Mouse (Mus musculus) layer of hippocampus, adult 9-11 months (tissue): ENCODE measurements at regions not wholly inside any gene's neighbourhood (a gene's known extent, or its start where the extent isn't known, plus 50 kb on each side); places are given as distances from the start of the nearest gene placed in this dataset.
"Not testable (repeated sequence)": the region's sequence is repeated elsewhere in the genome, so short reads cannot be mapped to it uniquely, and the experiment has no call there.

Source experiments
- DNase-seq: peaks from one replicate; pipeline ENCODE4 v3.0.0; 2022

- no peak for DNase-seq
These were observed 826.2 kb upstream of the 4930452B06Rik start for GRCm38 (mm10) chr14:9492228-9492627.

- DNase-seq: no peak
These were observed 822.5 kb upstream of the 4930452B06Rik start for GRCm38 (mm10) chr14:9488585-9488984.

DNA sequence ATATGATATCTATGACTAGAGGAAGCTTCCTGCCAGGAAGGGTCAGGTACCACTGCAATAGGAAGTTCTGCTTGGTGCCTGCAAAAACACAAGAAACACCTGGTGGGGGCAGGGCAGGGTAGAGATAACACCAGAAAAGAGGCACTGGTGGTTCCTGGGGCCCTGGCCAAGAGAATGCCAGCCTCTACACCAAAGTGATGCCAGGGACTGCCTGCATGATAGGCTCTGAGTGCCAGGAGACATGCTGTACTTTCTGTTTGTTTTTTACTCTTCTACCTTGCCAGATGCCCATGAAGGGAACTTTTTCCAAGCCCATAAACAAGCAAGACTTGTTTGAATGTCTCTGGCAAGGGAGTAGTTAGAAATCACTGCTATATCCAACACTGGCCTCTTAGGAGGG is 812.9 kb upstream of the 4930452B06Rik start:
- no peak for DNase-seq

DNA sequence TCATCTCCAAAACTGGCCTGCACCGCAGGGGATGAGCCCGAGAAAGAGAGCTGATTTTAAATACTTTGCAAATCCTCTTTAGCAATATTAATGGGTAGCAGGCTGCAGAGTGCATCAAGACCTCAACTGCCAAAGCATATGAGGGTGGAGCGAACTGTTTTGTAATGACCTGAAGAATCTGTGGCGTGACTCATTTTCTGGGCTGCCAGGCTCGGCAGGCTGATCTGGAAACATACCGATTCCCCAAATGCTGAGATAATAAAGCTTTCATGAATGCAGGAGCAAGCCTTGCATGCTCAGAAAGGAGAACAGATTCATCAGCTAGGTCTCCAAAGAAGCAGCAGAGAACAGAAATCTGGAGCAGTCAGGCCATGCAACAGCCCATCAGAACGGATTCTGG is 809.1 kb upstream of the 4930452B06Rik start:
- peak; percentile 34 for DNase-seq

DNA sequence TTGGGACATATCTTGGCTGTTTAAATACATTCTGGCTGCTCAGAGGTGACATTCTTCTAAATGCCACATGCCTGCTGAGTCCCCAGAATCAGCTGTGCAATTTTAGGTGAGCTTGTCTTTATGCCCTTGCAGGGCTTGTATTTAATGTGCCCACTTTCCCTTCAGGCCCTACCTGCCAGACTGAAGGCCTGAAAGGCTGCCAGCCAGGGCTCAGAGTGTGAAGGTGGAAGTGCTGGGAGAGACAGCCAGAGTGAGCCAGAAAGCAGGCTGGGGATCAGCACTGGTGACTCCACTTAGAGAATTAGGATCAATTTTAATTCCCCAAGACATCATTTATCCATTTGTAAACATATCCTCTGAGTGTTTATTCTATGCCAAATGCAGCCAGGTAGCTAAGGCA is 803.6 kb upstream of the 4930452B06Rik start:
- DNase-seq: no peak

- DNase-seq: no peak
These were observed 802.6 kb upstream of the 4930452B06Rik start for GRCm38 (mm10) chr14:9468654-9469053.

DNA sequence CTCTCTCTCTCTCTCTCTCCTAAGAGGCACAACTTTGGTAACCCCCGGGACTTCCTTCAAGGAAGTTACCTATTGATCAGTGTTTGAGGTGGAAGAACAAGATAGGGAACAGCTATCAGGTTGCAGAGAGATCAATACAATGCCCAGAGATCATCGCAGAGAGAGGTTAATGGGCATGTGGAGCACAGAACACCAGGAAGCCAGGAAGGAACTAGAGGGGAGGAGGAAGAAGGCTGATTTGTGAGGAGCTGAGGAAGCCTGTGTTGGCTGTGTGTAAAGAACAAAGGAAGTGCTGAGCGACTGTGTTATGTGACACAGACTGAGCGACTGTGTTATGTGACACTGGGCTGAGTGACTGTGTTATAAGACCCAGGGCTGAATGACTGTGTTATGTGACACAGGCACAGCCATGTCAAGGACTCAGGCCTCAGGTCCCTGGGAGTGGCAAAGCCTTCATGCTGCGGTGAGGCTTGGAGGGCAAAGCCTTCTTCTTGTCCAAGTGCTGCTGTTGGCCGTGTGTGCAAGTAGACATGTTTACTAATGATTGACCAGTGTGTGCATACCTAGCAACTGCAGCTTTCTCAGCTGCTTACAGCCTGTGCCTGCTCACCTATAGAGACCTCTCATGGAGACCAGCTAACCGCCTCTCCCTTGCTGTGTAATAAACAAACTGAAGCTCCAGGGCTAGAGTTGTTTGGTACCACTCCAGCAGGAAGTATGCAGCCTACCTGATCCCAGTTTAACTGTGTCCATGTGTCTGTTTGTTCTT is 801.8 kb upstream of the 4930452B06Rik start:
- no peak for DNase-seq

- DNase-seq: peak; percentile 60
These were observed 794.0 kb upstream of the 4930452B06Rik start for GRCm38 (mm10) chr14:9460006-9460405.

DNA sequence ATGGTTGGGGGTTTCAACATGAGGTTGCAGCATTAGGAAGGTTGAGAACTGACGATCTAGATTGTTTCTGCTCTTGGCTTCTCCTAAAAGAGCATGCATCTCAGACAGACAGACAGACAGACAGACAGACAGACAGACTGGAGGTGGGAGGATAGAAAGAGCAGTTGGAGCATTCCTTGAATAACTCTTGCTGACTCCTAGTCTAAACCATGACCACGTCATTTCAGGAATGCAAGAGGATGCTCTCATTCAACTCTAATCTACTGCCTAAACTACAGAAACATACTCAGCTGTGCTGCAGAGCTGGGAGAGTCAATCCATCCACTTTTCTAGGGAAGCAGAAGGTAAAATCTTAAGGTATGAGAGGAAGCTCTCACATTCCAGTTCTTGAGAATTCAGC is 792.8 kb upstream of the 4930452B06Rik start:
- DNase-seq: no peak

GRCm38 (mm10) chr14:9457801-9458495 is 791.9 kb upstream of the 4930452B06Rik start:
- no peak for DNase-seq

DNA sequence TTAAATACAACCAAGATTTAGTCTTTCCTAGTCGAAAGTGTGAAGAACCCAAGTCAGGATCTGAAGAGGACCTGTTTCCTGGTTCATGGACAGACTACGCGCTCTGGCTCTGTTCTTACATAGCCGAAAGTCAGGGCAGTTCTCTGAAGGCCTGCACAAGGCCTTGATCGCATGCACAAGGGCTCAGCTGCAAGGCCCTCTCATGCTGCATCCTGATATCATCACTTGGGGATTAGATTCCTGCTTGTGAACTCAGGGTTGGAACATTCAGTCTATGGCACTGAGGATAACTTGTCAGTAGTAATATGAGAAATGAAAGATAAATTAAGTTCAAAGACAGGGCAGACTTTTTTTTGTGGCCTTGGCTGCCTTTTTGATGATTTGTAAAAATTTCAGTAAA is 789.9 kb upstream of the 4930452B06Rik start:
- DNase-seq: no peak

DNA sequence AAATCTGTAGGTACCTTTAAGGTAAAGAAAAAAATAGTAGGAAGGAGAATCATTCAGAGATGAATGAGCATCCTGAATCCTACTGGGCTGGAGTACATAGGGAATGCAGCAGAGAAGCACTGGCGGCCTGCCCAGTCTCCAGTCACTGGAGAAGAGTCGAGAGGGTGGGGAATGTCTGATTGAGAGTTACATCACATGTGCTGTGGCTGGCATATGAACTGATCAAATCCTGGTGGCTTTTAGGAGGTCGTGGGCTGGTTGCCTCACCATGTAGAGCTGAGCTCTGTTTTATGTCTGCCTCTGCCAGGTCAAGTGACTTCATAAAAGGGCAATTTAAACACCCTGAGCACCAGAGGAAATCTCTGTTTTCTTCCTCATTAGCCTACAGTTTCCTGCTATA is 783.9 kb upstream of the 4930452B06Rik start:
- peak; percentile 50 for DNase-seq

GRCm38 (mm10) chr14:9437896-9438295 is 771.9 kb upstream of the 4930452B06Rik start:
- DNase-seq: no peak

DNA sequence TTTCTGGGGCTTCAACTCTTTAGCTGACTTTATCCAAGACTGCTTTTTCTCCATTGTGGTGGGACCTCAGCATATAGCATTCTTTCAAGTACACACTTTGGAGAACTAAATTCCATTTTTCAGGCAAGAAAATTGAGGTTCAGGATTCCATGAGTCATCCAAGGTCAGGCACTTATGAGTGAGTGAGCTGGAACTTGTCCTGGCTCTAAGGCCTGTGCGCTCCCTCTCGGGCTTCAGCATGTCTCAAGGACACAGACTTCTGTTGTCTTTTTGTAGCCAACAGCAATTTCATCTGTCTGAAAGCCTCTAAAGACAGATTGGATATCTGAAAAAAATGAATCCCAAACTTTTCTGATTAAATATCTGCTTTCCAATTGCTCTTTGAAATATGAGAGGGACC is 769.1 kb upstream of the 4930452B06Rik start:
- DNase-seq: no peak

- no peak for DNase-seq
These were observed 767.1 kb upstream of the 4930452B06Rik start for GRCm38 (mm10) chr14:9433081-9433590.

- DNase-seq: no peak
These were observed 765.8 kb upstream of the 4930452B06Rik start for GRCm38 (mm10) chr14:9431798-9432197.

GRCm38 (mm10) chr14:9411822-9412403 is 745.9 kb upstream of the 4930452B06Rik start:
- DNase-seq: no peak

DNA sequence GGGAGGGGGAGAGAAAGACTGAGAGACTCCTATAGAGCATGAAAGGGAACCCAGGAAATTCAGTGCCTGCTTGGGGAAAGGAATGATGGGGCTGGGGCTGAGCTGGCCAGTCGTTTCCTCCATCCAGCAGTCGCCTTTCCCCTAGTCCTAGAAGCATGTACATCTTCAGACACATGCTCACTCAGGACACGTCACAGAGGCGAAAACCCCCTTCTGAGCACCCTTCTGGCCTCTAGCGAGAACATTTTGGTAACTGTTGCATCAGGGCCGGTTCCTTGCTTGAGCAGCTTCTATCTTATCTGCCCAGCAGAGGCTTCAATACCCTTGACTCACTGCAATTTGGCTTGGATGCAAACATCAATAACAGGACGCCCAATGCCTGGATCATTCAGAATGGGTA is 737.6 kb upstream of the 4930452B06Rik start:
- DNase-seq: no peak

DNA sequence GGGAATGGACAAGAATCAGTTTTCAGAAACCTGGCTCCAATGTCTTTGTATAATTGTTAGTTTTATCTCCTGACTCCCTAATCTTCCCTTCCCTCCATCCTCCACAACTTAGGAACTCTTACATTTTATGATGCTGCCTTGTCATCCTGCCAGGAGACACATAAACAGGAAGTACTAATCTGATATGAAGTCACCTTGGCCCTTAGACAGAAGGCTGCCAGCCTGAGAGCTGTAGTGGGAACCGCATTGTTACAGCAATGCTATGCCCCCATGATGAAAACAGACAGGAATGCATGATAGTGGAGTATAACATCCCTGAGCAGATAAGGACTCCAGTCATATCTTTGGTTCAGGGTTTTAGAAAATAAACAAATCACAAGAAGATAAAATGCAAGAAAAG is 734.8 kb upstream of the 4930452B06Rik start:
- DNase-seq: no peak

DNA sequence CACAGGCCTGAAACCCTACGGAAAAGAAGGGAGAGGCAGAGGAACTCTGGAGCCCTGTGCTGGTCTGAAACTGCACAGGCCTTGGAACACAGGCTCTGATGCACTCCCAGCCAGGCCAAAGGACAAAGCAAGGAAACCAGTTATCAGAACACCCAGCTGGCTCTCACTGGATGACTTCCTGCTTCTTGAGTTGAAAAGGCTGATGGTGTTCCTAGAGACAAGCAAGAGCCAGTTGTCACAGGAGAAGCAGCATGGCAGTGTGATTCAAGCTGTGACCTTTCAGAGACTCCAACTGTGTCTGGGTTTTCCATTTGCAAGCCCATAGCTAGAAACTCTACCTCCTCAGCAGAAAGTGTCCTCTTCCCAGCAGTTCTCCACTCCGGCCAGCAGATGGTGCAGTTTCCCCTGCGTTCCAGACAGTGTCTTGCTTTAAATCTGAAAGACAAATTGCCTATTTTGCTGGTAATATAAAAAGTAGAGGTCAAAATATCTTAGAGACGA is 727.3 kb upstream of the 4930452B06Rik start:
- peak; percentile 52 for DNase-seq

- not testable (repeated sequence) for DNase-seq
These were observed 724.0 kb upstream of the 4930452B06Rik start for GRCm38 (mm10) chr14:9389878-9390536.

DNA sequence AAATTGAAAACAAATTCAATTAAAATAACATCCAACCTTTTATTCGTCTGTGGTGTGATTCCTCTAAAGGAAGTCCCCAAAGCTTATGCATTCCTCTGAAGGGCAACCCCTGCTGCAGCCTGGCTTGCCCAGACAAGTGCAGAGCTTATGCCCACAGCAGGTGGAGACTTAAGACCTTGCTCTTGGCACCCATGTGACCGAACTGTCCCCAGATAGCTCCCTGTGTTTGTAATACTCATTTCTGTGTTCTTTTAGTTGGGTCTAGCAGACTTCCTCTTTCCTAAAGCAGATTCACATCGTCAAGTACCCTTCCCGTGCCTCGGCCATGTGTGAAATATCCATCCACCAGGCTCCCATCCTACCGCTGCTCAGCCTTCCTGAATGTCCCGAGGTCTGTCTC is 723.1 kb upstream of the 4930452B06Rik start:
- peak; percentile 45 for DNase-seq
